Mouse (Mus musculus) ES-Bruce4 (cell line): ENCODE data around the gene Mest.

ENCODE experiments used
- CTCF ChIP-seq: IDR thresholded peaks from one replicate; pipeline ENCODE4 v1.8.1; 2011; ENCODE audit warnings: low read depth, low read length
- POLR2A ChIP-seq: IDR thresholded peaks from one replicate; pipeline ENCODE4 v1.8.1; 2011; ENCODE audit warnings: low read length; ENCODE audit not compliant: insufficient read depth

DNA sequence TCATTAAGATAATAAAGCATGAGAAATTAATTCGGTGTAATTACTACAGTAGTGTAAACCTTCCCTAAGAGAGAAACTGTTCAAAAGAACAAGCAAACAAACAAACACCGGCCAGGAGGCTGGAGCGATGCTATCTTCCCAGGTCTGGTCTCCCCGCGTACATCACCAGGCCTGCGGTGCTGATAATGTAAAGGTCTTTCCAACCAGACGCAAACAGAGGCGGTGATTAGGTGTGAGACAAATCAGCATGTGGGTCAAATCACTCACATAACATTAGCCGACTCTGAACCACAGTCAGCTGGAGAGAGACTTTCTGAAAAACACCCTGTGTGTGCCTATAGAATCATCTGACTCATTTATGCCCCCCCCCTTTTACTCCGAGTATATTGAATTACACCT, 12.0 kb upstream of the Mest start:
- TF ChIP-seq CTCF: no peak
- no peak for TF ChIP-seq POLR2A
